Mouse (Mus musculus) CD4-positive, CD25-positive, alpha-beta regulatory T cell, adult 9 weeks (primary cell): Measurements from ENCODE around the gene Prpsap2. TPM values are rescaled to one million over a fixed set of nuclear protein-coding genes. Genes with fewer than 3 reads are reported as not detected.

Source experiments
- polyA plus RNA-seq: library from polyadenylated mRNA; unstranded; fragments of 100-300 nt; shearing (Covaris generic); gene quantifications from one replicate; pipeline ENCODE4 v1.2.1, GENCODE M21; 2017

Prpsap2 gene
- polyA plus RNA-seq: 35.7 TPM

DNA sequence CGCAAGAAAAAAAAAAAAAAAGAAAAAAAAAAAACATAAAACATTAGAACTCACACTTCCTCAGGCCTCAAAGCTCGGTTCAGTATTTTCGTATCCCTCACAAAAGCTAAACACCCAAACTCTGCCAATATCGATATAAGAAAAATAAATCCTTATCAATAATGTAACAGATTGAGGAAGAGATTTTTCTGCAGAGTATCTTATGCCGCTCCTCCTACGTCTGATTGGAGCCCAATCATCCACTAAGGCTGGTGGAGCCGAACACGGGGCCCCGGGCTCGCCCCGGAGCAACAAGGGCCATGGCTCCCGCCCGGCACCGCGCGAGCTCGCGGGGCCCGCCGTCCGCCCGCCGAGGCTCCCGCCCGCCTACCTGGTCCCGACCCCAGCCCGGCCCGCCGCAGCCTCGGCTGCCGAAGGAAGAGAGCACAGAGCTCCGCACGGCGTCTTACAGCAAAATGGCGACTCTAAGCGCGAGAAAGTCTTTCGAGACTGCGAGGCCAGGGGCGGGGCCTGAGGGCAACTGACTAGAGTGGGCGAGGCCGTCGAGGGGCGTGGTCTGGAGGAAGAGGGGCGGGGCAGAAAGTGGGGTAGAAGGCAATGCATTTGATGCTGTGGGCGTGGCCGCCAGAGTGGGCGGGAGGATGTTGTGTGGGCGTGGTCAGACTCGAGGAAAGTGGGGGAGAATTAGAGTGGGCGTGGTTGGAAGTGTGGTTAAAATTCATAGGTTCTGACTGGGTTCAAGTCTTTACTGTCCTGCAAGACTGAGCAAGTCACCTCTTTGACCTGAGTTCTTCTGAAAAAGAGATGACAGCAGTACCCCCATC, at the start of gene Prpsap2:
TSS of gene Prpsap2 (minus strand) at position 505 of the 824 bp plus-strand sequence.

DNA sequence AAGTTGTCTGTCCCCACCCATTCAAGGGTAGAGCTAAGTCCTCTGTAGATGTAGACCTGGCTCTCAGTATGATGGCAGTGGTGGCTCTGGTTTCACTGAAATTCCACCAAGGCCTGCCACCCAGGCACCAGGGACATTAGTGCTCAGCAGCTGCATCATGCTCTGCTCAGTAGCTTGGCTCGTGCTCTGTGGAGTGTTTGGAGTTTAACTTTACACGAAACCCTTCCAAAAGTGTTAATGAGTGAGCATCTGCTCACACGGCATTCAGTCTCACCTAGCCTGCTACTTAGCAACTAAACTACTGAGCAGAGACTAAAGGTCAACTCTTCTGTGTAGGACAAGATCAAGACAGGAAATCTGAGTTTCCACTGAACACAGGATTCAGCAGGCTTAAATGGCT, 41.3 kb downstream of the Prpsap2 start, which contains the start of gene Slc5a10:
TSS of gene Slc5a10 (minus strand) at position 191 of the 400 bp plus-strand sequence.

DNA sequence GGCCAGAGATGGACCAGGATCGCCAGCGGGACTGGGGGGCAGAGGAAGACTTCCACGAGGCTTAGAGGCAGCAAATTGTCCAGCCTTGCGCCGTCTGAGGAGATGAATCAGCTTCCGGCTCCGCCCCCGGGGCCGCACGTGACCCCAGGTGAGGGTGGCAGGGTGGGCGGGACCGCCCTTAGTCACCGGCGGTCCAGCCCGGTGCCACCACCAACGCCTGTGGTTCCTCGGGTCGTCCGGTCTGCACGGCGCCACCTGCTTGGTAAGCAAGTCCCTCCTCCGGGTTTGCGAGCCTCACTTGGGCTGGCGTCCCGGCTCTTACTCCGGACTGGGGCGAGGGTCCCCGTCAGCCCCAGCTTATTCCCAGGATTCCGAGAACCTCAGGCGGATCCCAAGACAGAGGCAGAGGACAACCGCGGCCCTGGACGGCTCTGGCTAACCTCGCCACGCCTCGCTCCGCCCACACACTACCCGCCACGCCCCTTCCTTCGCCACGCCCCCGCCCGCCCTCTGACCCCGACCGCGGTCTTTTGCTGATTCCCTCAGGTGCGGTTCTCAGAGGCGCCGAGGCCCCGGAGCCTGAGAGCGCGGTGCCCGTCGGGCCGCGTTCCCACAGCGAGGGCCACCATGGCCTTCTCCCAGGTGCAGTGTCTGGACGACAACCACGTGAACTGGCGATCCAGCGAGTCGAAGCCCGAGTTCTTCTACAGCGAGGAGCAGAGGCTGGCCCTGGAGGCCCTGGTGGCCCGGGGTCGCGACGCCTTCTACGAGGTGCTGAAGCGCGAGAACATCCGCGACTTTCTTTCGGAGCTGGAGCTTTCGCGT, 77.8 kb downstream of the Prpsap2 start, which contains the start of gene Fam83g:
TSS of gene Fam83g (plus strand) at position 185 of the 825 bp plus-strand sequence.

Other genes with a start within 250 kb of the Prpsap2 start
- 0.96 TPM for gene Epn2, start 182.4 kb downstream of the Prpsap2 start, polyA plus RNA-seq
- 394 TPM for gene Grap, start 108.8 kb downstream of the Prpsap2 start, polyA plus RNA-seq
- 1.5 TPM for gene Fam83g, start 78.0 kb downstream of the Prpsap2 start, polyA plus RNA-seq
- gene Slc5a10, start 41.3 kb downstream of the Prpsap2 start, polyA plus RNA-seq: 0.24 TPM
- 3.2 TPM for gene Ulk2, start 93.0 kb upstream of the Prpsap2 start, polyA plus RNA-seq
- gene Akap10, start 168.2 kb upstream of the Prpsap2 start, polyA plus RNA-seq: 45.8 TPM
- gene Specc1, start 194.7 kb upstream of the Prpsap2 start, polyA plus RNA-seq: 3.3 TPM